Mouse (Mus musculus): Measurements from ENCODE around the gene Imp3. TPM values are rescaled to one million over a fixed set of nuclear protein-coding genes. Genes with fewer than 3 reads are reported as not detected.
A peak's percentile ranks its signal among the peaks of the same experiment; 100 is the strongest.
"Not testable (repeated sequence)": the region's sequence is repeated elsewhere in the genome, so short reads cannot be mapped to it uniquely, and the experiment has no call there.

Imp3 gene
- total RNA-seq (2021) = 10 to 100 TPM; 40.1 to 43.1 TPM
- long read RNA-seq, experiment 1, transcript Imp3-201 (1 exons, 924 nt) = major isoform, 25 of 26 reads
- long read RNA-seq, experiment 1, partial matches to known transcripts = 0 of 26 reads
- long read RNA-seq, experiment 1, other reads (novel, unspliced or antisense) = 1 of 26 reads
- long read RNA-seq, experiment 2, transcript Imp3-201 (1 exons, 924 nt) = major isoform, 28 of 28 reads
- long read RNA-seq, experiment 2, partial matches to known transcripts = 0 of 28 reads
- long read RNA-seq, experiment 2, other reads (novel, unspliced or antisense) = 0 of 28 reads

DNA sequence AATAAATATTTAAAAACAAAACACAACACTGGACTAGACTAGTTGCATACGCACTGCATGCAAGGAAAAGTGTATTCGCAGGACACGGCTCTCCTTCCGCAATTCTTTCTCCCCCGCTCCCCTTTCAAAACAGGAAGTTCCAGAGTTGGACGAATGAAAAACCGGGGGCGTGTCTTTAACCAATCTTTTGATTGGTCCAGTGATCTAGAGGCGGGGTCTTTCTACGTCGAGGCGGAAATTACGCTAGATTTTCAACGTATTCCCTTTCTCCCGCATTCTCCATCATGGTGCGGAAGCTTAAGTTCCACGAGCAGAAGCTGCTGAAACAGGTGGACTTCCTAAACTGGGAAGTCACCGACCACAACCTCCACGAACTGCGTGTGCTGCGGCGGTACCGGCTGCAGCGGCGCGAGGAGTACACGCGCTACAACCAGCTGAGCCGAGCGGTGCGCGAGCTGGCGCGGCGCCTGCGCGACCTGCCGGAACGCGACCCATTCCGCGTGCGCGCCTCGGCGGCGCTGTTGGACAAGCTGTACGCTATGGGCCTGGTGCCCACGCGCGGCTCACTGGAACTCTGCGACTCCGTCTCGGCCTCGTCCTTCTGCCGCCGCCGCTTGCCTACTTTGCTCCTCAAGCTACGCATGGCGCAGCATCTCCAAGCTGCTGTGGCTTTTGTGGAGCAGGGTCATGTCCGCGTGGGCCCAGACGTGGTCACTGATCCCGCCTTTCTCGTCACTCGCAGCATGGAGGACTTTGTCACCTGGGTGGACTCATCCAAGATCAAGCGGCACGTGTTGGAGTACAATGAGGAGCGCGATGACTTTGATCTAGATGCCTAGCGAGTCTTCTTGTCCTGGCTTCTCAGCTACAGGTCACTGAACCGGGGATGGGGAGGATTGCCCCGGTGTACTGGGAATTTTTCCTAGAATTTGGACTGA lies at the start of gene Imp3:
TSS of gene Imp3 (plus strand) at position 253 of the 938 bp plus-strand sequence.
- intact Hi-C loops (cut with DNase I; ENCODE audit: low total_unique reads) = no loop called here
- peak; percentile 83 for DNase-seq

DNA sequence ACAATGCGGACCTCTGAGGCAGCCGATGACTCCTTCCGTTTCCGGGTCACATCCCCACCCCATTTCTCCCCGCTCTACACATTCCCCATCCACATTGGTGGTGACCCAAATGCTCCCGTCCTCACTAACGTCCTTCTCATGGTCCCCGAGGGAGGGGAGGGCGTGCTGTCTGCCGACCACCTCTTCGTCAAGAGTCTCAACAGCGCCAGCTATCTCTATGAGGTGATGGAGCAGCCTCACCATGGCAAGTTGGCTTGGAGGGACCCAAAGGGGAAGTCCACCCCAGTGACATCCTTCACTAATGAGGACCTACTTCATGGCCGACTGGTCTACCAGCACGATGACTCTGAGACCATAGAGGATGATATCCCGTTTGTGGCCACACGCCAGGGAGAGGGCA lies 49.7 kb upstream of the Imp3 start:
- no peak for DNase-seq
- intact Hi-C loops (cut with DNase I; ENCODE audit: low total_unique reads) = no loop called here

DNA sequence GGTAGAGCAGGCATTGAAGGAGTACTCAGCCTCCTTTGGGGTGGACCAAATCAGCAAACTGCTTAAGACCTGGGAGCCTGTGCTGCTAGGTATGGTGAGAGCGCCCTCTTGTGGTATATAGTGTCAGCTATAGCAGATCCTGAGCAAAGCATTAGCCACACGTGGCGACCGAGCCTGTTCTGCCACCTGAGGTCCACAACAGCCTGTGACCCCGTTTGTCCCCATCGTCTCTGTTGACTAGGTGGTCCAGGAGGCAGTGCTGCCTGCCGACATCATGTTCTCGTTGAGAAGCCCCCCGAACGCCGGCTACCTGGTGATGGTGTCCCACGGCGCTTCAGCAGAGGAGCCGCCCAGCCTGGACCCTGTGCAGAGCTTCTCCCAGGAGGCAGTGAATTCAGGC lies 47.5 kb upstream of the Imp3 start:
- intact Hi-C loops (cut with DNase I; ENCODE audit: low total_unique reads) = loop anchor here (2.0 to 10.0 kb wide), 3 partner anchors 37 to 155 kb away; partner anchors contain the start of gene Snx33
- peak; percentile 70 for DNase-seq

DNA sequence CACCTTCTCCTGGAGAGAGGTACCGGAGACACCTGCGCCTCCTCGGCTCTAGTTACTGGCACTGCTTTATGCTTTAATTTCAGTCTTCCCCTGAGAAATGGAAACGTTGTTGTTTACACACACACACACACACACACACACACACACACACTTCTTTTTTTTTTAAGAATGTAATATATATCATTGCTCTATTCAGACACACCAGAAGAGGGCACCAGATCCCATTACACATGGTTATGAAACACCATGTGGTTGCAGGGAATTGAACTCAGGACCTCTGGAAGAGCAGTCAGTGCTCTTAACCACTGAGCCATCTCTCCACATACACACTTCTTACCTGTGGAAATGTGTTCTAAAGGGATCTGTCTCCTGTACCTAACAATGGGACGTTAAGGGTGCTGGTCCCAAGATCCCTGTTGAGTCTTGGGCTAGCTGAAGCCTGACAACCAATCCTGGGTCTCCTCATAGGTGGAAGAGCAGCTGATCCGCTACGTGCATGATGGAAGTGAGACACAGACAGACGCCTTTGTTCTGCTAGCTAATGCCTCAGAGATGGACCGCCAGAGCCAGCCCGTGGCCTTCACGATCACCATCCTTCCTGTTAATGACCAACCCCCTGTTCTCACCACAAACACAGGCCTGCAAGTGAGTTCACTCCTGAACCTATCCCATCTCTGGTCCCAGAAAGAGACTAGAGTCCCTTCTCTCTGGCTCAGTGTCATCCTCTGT lies 46.6 kb upstream of the Imp3 start:
- intact Hi-C loops (cut with DNase I; ENCODE audit: low total_unique reads) = loop anchor here (5.0 to 10.0 kb wide), 2 partner anchors 37 to 154 kb away; partner anchors contain the start of gene Snx33
- no peak for DNase-seq

DNA sequence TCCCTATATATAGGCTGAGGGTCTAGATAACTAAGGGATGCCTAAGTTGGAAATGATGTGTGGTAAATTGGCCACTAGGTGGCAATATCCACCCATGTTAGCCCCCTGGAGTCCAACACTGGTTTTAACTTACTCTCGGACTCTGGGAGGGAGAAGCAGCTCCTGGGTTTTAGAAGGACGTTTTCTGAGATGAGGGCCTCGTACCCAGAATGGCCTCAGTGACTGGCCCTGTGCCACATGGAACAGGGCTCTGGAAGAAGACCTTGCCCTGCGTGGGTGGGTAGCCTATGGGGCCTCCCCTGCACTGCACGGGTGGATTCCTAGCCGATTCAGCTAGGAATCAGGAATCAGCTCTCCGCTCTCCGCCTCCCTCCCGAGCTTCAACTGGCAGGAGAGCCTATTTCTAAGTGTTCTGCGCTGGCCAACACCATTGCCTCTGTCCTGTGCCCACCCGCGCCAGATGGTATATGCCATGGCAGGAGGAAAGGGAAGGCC lies 45.7 kb upstream of the Imp3 start:
- intact Hi-C loops (cut with DNase I; ENCODE audit: low total_unique reads) = loop anchor here (5.0 to 10.0 kb wide), 2 partner anchors 36 to 153 kb away; partner anchors contain the start of gene Snx33
- peak; percentile 57 for DNase-seq

DNA sequence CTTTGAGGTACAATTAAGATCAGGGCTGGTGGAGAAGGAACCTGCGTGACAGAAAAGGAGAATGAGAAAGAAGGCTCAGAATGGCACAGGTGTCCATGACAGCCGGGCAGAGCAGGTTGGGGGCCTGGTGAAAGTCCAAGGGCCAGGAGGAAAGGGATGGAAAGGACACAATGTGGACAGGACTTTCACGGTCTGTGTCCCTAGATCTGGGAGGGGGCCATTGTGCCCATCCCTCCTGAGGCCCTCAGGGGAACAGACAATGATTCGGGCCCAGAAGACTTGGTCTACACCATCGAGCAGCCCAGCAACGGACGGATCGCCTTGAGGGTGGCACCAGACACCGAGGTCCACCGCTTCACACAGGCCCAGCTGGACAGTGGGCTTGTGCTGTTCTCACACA lies 45.2 kb upstream of the Imp3 start:
- intact Hi-C loops (cut with DNase I; ENCODE audit: low total_unique reads) = loop anchor here (5.0 to 10.0 kb wide), 2 partner anchors 35 to 153 kb away; partner anchors contain the start of gene Snx33
- DNase-seq = no peak

DNA sequence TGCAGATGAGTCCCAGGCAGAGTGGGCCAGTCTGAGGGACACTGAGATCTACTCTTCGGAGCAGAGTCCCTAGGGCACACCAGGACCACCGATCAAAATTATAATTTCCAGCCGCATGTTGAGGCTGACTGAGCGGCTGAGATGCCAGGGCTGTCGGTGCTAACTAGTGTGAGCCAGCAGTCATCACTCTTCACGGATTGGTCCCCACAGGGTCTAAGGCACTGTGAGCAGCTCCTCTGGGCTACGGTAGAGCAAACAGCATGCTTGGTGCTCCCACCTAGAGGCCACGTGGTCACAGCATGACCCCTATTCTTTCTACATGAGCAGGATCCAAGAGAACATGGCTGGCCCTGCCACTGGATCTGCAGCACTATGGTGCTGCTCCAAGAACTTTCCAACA lies 44.0 kb upstream of the Imp3 start:
- no peak for DNase-seq
- intact Hi-C loops (cut with DNase I; ENCODE audit: low total_unique reads) = loop anchor here (5.0 to 10.0 kb wide), 2 partner anchors 34 to 151 kb away; partner anchors contain the start of gene Snx33

DNA sequence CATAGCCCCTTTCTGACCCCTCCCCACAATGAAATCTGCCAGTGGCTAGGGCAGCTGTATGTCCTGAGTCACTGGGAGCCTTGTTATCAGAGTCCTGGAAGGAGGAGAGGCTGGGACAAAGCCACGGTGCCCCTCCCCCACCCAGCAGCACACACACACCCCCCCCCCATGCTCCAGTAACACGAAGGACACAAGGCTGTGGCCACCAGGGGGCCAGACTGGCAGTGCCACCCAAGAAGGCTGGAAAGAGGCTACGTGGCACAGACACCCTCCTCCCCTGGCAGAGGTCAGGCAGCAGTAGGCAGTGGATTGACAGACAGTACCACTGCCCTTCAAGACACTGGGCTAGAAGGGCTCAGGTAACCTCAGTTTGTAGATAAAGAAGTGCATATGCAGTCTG lies 43.3 kb upstream of the Imp3 start:
- DNase-seq = peak; percentile 56
- intact Hi-C loops (cut with DNase I; ENCODE audit: low total_unique reads) = loop anchor here (5.0 to 10.0 kb wide), 2 partner anchors 33 to 151 kb away; partner anchors contain the start of gene Snx33

DNA sequence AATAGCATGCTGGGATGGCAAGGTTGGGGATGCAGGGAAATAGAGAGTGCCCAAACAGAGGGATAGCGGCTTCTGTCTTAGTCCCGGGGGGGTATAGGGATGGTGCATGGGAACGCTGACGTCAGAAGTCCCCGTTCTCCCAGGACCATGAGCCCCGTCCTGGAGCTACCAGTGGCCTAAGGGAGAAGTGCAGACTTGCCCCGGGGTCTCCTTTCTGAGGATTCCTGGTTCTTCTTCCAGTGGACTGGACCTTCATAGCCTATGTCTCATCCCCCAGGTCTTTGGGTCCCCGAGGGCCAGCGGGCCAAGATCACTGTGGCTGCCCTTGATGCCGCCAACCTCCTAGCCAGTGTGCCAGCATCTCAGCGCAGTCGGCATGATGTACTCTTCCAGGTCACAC lies 40.5 kb upstream of the Imp3 start:
- no peak for DNase-seq
- intact Hi-C loops (cut with DNase I; ENCODE audit: low total_unique reads) = loop anchor here (10.0 kb wide), 1 partner anchor 148 kb away; no protein-coding TSS in a partner anchor

DNA sequence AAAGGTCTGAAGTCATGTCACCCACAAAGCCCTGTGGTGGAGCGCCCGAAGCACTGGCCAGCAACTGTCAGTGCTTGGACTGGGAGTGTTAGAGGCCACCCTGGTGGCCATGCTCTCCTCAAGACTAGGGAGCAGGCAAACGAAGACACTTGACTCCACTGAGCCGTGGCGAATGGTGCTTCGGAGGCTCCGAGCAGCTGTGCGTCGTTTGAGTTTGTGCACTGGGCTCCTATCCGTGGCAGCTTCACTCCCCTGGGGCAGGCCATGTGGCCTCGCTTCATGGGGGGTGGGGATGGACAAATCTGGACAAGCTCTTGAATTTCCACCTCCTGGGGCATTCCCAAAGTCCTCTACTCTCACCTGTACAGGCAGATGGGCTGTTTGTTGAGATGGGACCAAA lies 37.9 kb upstream of the Imp3 start:
- intact Hi-C loops (cut with DNase I; ENCODE audit: low total_unique reads) = loop anchor here (10.0 kb wide), 1 partner anchor 145 kb away; no protein-coding TSS in a partner anchor
- no peak for DNase-seq

DNA sequence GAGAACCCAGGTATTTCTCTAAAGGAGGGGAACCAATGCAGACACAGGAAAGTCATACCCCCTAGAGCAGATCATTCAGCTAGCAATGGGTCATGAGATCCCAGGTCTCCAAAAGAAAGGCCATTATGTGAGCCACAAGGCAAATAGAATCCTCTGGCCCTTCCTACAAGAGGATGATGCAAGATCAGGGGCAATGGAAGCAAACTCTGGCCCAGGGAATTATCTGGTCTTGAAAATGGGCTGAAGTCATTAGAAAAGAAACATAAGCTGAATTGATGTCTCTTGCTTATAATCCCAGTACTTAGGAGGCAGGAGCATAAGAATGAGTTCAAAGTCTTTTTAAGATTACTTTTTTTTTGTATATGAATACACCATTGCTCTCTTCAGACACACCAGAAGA lies 37.2 kb upstream of the Imp3 start:
- no peak for DNase-seq
- intact Hi-C loops (cut with DNase I; ENCODE audit: low total_unique reads) = no loop called here

DNA sequence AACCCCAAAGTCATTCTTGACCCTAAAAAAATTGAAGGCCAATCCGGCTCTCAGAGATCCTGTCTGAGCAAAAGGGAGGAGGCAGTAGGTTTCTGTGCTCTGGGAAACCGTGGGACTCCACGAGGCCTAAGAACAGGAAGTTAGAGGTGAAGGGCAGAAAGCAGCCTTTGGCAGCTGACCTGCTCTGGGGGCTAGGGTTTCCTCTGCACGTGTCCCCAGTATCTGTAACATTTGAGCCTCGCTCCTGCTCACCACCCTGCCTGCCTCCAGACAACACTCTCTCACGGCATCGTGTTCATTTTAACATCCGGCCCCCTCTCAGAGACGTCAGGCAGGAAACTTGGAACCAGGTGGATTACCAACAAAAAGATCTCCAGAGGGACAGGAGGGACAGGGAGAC lies 36.7 kb upstream of the Imp3 start:
- no peak for DNase-seq
- intact Hi-C loops (cut with DNase I; ENCODE audit: low total_unique reads) = no loop called here

DNA sequence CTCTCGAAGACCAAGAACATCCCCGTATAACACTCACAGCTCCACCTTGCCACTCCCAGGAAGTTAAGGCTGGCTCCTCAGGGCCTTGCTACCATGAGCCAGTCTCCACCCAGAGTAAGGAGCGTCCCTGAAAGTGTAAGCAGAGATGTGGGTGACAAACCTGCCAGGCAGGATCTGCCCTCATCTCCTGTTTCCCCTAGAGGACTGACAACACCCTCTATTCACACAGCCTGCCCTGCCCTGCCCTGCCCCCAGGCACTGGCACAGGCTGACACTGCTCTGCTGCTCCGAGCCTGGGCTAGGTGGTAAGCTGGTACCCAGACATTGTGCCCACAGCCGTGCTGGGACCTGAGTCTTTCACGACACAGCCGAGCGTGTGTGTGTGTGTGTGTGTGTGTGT lies 36.1 kb upstream of the Imp3 start:
- intact Hi-C loops (cut with DNase I; ENCODE audit: low total_unique reads) = no loop called here
- no peak for DNase-seq

DNA sequence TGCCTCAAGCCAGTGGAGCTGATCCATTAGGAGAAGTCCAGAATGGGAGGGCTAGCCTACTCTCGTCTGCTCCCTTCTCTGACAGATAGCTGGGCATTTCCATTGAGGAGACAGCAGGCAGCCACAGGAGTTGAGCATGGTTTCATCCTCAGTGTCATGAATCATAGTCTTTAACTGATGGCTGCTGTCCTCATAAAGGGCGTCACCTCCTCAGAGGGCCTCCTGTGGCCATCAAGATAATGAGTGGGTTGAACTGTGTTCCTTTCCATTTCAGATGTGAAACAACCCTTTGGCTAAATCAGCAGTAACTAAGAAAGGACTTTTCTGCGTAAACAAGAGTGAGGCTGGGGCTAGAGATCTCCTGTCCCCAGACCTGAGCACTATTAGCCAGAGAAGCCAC lies 33.6 kb upstream of the Imp3 start:
- intact Hi-C loops (cut with DNase I; ENCODE audit: low total_unique reads) = no loop called here
- DNase-seq = no peak

DNA sequence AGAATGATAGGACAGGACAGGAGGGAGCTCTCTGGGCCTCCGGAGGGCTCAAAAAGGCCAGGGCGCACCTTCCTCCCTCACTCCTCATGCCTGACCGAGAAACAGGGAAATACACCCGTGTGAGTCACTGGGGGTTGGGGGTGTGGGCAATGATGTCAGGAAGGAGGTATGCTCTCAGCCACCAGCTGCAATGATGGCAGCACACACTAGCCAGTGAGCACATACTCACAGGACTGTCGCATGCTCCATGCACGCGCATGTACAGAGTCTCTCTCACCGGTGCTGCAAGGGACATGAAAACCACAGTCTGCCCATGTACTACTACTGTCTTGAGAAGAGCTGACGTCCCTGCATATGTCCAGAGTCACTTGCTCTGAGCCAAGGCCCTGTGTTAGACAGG lies 29.7 kb upstream of the Imp3 start:
- no peak for DNase-seq
- intact Hi-C loops (cut with DNase I; ENCODE audit: low total_unique reads) = no loop called here

DNA sequence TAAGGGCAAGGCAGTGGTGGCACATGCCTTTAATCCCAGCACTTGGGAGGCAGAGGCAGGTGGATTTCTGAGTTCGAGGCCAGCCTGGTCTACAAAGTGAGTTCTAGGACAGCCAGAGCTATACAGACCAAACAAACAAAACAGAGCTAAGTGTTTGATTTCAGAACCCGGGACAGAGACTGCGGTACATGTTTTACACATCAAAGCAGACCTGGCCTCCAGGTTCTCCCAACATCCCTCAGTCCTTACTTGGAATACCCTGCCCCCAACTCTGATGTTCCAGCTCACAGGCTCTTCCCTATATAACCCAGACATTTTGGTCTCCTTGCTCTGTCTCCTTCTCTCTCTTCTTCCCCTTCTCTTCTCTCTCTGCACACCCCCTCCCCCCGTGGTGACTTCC lies 27.3 kb upstream of the Imp3 start:
- intact Hi-C loops (cut with DNase I; ENCODE audit: low total_unique reads) = not testable (repeated sequence)

DNA sequence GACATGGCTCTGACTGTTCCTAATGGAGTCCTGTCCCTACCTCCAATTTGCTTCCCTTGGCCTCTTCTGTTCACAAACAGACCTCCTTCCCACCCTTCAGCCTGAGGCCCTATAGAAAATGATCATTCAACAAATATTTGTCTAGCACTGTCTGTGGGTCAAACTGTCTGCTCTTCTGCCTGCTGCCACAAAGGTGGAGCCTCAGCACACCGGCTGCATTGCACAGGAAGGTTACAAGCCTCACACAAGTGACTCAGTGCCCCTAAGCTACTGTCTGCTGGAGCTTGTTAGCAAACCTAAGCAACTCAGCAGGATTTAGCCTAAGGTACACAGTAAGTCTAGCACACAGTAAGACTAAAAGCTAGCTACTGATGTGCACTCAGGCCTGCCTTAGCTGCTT lies 26.3 kb upstream of the Imp3 start:
- intact Hi-C loops (cut with DNase I; ENCODE audit: low total_unique reads) = no loop called here
- DNase-seq = no peak

More for the DNA sequence above, 27.3 kb upstream of the Imp3 start:
- DNase-seq = not testable (repeated sequence)

DNA sequence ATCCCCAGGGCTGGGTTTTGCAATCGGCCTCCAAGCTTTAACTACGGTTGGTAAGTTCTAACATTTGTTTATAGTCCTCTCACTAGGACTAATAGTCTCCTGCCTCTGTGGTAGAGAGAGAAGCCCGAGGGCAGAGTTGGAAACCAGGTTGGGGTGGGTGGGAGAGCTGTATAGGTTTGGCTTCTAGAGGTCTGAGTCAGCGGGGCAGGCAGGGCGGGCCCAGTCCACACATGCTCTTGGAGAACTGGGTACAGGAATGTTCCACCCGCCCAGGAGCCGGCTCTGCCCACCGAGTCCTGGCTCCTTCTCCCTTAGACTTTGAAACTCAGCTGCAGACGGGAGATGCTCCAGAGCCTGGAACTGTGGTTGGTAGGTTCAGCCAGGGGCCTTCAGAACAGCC lies 23.3 kb upstream of the Imp3 start:
- intact Hi-C loops (cut with DNase I; ENCODE audit: low total_unique reads) = loop anchor here (2.0 kb wide), 1 partner anchor 247 kb away; no protein-coding TSS in a partner anchor
- peak; percentile 24 for DNase-seq

DNA sequence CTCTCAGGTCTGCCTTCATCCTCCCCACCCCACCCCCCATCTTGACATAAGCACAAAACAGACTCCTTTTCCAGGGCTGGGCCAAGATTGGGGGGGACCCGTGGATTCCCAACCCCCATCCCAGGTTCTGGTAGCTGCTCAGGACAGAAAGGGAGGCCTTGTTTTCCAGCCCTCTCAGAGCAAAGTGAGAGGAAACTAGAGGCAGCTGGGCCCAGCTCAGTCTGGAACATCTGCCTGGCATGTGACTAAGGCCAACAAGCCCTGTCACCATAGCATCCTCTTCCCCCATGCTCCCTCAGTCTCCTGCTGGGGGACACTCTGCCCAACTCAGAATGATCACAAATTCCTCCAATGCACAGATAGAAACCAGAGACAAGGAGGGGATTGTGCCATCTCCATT lies 22.2 kb upstream of the Imp3 start:
- DNase-seq = no peak
- intact Hi-C loops (cut with DNase I; ENCODE audit: low total_unique reads) = loop anchor here (2.0 kb wide), 1 partner anchor 248 kb away; no protein-coding TSS in a partner anchor
